Mouse (Mus musculus): ENCODE measurements around the gene Tmem177. TPM values are rescaled to one million over a fixed set of nuclear protein-coding genes. Genes with fewer than 3 reads are reported as not detected.

Tmem177 gene
- 8.4 and 9.3 TPM in 2 replicates for polyA plus RNA-seq (2016; fragmentation: Nextera tagmentation; extraction: Ambion mirVana)

DNA sequence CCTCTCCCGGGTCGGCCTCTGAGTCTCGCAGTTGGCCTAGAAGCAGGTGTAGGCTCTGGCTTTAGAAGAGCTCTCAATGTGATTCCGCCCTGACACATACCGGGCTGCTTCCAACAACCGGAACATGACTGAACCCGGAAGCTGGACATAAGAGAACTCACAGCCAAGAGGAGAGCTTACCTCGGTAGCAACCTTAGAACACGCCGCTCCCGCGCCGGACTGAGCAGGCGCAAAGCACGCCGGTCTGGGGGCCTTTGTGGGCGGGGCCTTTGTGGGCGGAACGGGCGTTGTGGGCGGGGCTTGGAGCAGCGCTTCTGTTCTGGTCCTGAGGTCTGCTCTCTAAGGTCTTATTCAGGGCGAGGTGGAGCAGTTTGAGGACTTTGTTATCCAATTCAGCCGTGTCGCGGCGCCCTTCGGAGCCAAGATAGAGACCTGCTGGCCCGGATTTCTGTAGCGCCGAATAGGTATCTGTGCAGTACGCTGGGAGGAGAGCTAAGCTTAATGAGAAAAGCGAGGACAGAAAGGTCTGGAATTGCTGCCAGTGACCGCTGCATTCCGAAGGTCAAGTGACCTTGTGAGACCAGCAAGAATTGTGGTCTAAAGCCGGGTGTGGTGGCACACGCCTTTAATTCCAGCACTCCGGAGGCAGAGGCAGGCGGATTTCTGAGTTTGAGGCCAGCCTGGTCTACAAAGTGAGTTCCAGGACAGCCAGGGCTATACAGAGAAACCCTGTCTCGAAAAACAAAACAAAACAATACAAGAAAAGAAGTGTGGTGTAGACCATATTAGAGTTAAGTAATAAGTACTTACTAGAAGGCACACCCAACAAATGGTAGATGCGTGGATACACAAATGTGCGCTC lies at the start of gene Tmem177:
Gene Tmem177, minus strand, starts transcription at position 256 of the 862 bp plus-strand sequence.
- peak within 1 kb of the TSS; percentile 66 for H3K4me2 ChIP-seq (replicated peaks)
- 12% methylated on average over 42 of the region's 42 CpGs for WGBS
- H3K4me3 ChIP-seq = peak within 1 kb of the TSS; percentile 54
- peak within 1 kb of the TSS; percentile 40; the same call in 1 of the 2 replicates for H3K27ac ChIP-seq
- peaks cover 14% of the 10 kb centered on the region; the same call in 1 of the 2 replicates for H3K36me3 ChIP-seq
- H3K4me1 ChIP-seq = peaks cover 6% of the 10 kb centered on the region
- ATAC-seq (ENCODE audit: low FRiP score) = peak; percentile 94
- H3K9me3 ChIP-seq (replicated peaks) = no peaks in the 10 kb centered on the region
- H3K9ac ChIP-seq = peak within 1 kb of the TSS; percentile 53
- no peaks in the 10 kb centered on the region for H3K27me3 ChIP-seq

DNA sequence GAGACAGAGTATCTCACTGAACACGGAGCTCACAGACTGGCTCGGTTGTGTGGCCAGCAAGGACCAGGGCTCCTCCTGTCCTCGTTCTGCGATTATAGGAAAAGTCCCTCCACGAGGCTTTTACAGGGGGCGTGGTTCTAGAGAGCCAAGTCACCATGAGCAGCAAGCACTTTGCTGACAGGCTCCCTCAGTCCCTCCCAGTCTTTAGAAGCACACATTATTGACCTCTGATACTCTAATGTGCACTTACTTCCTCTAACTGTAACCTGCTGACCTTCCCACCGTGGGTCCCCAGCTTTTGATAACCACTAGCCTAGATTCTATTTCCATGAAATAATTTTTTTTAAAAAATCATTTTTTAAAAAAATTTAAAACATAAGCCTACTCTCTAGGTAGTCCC lies 46.9 kb upstream of the Tmem177 start:
- Histone ChIP-seq H3K9me3 (replicated peaks) (no peaks in the 10 kb centered on the region), H3K4me1 (no peaks in the 10 kb centered on the region), H3K36me3 (no peaks in the 10 kb centered on the region), H3K9ac (no peak overlapping the region), H3K27ac (no peak overlapping the region), H3K4me2 (replicated peaks) (no peak overlapping the region), H3K27me3 (no peaks in the 10 kb centered on the region), H3K4me3 (no peak overlapping the region)
- 72% methylated on average over 7 of the region's 7 CpGs for WGBS
- ATAC-seq (ENCODE audit: low FRiP score) = no peak

DNA sequence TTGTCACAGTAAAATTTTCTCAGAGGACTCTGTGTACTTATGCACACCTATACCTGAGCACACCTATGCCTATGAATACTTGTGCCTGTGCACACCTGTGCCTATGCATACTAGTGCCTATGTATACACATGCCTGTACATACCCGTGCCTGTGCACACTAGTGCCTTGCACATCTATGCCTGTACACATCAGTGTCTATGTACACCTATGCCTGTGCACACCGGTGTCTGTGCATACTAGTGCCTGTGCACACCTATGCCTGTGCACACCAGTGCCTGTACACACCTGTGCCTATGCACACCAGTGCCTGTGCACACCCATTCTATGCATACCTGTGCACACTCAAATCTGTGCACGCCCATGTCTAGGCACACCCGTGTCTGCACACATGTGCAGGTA lies 46.5 kb upstream of the Tmem177 start:
- H3K9me3 ChIP-seq (replicated peaks) = no peaks in the 10 kb centered on the region
- no peak overlapping the region for H3K27ac ChIP-seq
- no peaks in the 10 kb centered on the region for H3K27me3 ChIP-seq
- peak; percentile 51; the same call in 1 of the 2 replicates for ATAC-seq (ENCODE audit: low FRiP score)
- H3K4me3 ChIP-seq = no peak overlapping the region
- WGBS = 92% methylated on average over 4 of the region's 4 CpGs
- no peaks in the 10 kb centered on the region for H3K36me3 ChIP-seq
- no peak overlapping the region for H3K4me2 ChIP-seq (replicated peaks)
- H3K9ac ChIP-seq = no peak overlapping the region
- H3K4me1 ChIP-seq = no peaks in the 10 kb centered on the region

DNA sequence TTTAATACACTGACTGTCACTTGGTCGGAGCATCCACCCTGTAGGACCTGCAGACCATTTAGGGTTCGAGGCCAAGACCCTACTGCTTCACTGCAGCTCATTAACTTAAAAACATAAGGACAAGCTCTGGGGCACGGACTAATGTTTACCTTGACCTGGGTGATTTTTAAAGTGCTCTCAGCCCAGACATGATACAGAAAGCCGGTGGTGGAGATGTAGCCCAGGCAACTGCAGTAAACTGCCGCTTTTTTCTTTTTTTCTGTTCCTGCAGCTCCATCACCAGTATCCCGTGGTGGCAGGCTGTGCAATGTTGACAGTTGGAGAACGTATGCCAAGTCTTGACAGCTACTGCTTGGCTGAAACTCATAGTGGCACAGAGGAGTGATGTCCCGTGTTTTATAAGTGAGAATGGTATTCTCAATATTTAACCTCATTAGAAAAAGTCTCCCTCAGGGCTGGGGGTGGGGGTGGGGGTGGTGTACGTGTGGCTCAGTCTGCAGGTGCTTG lies 44.8 kb upstream of the Tmem177 start:
- H3K4me2 ChIP-seq (replicated peaks) = no peak overlapping the region
- no peak overlapping the region for H3K27ac ChIP-seq
- H3K4me1 ChIP-seq = no peaks in the 10 kb centered on the region
- H3K9me3 ChIP-seq (replicated peaks) = no peaks in the 10 kb centered on the region
- no peak for ATAC-seq (ENCODE audit: low FRiP score)
- no peaks in the 10 kb centered on the region for H3K27me3 ChIP-seq
- H3K9ac ChIP-seq = no peak overlapping the region
- no peaks in the 10 kb centered on the region for H3K36me3 ChIP-seq
- no peak overlapping the region for H3K4me3 ChIP-seq
- 73% methylated on average over 9 of the region's 9 CpGs for WGBS

DNA sequence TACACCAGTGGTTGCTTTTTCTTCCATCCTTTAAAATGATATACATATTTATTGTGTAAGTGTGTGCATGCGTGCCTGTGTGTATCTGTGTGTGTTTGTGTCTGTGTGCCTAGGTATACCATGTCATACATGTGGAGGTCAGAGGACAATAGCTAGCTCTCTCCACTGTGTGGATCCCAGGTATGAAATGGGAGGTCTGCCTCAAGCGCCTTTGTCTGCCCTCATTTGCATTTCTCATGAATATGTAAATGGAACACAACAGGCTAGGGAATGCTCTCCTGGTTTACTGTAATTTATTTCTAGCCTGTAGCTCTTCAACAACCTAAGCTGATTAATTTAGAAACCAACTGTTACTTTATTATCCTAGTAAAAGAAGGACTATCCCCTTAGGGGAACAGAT lies 41.7 kb upstream of the Tmem177 start:
- H3K4me2 ChIP-seq (replicated peaks) = no peak overlapping the region
- no peaks in the 10 kb centered on the region for H3K9me3 ChIP-seq (replicated peaks)
- 63% methylated on average over 2 of the region's 2 CpGs for WGBS
- no peak overlapping the region for H3K27ac ChIP-seq
- H3K27me3 ChIP-seq = no peaks in the 10 kb centered on the region
- H3K9ac ChIP-seq = no peak overlapping the region
- peak; percentile 55; the same call in 1 of the 2 replicates for ATAC-seq (ENCODE audit: low FRiP score)
- no peak overlapping the region for H3K4me3 ChIP-seq
- no peaks in the 10 kb centered on the region for H3K36me3 ChIP-seq
- no peaks in the 10 kb centered on the region for H3K4me1 ChIP-seq

DNA sequence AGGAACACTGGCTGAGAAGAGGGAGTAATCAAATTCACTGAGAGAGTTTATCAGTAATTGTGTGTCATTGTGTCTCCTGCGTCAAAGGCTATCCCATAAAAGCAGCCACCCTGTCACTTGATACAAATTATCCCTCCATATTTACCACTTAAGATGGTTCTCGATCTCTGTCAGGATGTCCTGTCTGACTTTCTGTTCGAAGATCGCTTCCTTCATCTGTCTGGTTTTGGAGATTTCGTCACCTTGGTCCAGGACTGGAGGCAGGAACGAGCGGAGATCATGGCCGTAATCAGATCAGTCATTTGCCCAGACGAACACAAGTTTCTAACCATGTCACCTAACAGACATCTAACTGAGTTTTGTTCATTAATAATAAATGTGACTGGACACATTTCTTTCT lies 40.4 kb upstream of the Tmem177 start:
- no peak for ATAC-seq (ENCODE audit: low FRiP score)
- Histone ChIP-seq H3K4me2 (replicated peaks) (no peak overlapping the region), H3K4me1 (no peaks in the 10 kb centered on the region), H3K27ac (no peak overlapping the region), H3K36me3 (no peaks in the 10 kb centered on the region), H3K27me3 (no peaks in the 10 kb centered on the region), H3K4me3 (no peak overlapping the region), H3K9me3 (replicated peaks) (no peaks in the 10 kb centered on the region), H3K9ac (no peak overlapping the region)
- 88% methylated on average over 9 of the region's 9 CpGs for WGBS

DNA sequence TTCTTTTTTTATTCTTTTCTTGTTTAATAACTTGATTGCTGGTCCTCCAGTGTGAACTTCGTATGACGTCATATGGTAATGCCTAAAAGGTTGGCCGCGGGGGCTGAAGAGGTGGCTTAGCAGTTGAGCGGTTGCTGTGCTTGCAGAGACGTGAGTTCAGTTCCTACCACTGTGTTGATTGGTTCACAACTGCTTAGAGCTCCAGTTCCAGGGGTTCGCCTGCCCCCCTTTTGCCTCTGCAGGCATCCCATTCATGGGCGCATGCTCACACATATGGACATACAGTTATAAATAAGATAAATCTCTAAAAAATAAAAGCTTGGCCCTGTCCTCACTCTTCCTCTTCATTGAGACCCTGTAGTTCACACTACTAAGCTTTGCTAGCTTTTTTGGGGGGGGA lies 37.1 kb upstream of the Tmem177 start:
- H3K27me3 ChIP-seq = no peaks in the 10 kb centered on the region
- no peaks in the 10 kb centered on the region for H3K4me1 ChIP-seq
- no peaks in the 10 kb centered on the region for H3K9me3 ChIP-seq (replicated peaks)
- H3K27ac ChIP-seq = no peak overlapping the region
- no peak overlapping the region for H3K4me2 ChIP-seq (replicated peaks)
- ATAC-seq (ENCODE audit: low FRiP score) = no peak
- H3K36me3 ChIP-seq = no peaks in the 10 kb centered on the region
- no peak overlapping the region for H3K4me3 ChIP-seq
- WGBS = 93% methylated on average over 8 of the region's 8 CpGs
- no peak overlapping the region for H3K9ac ChIP-seq

DNA sequence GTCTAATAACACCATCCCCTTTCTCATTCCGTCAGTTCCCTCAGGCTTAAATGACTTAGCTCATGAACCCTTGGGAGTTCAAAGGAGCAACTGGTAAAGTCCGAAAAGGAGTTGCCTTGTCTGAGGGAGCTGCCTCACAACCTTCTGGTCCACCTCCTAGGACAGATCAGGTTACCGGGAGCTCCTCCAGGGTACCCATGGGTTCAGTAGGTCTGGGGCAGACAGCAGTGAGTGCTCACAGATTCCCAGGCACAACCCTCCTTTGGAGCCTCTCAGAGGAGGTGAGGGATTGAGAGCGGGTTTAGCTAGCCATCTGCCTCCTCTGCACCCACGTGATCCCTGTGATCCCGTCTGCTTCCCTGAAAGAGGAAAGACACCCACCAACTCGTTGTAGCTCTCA lies 23.9 kb upstream of the Tmem177 start:
- Histone ChIP-seq H3K27me3 (no peaks in the 10 kb centered on the region), H3K9ac (no peak overlapping the region), H3K36me3 (no peaks in the 10 kb centered on the region), H3K4me2 (replicated peaks) (no peak overlapping the region), H3K9me3 (replicated peaks) (no peaks in the 10 kb centered on the region), H3K27ac (no peak overlapping the region), H3K4me3 (no peak overlapping the region), H3K4me1 (no peaks in the 10 kb centered on the region; the same call in 1 of the 2 replicates)
- ATAC-seq (ENCODE audit: low FRiP score) = no peak
- 31% methylated on average over 7 of the region's 7 CpGs for WGBS

DNA sequence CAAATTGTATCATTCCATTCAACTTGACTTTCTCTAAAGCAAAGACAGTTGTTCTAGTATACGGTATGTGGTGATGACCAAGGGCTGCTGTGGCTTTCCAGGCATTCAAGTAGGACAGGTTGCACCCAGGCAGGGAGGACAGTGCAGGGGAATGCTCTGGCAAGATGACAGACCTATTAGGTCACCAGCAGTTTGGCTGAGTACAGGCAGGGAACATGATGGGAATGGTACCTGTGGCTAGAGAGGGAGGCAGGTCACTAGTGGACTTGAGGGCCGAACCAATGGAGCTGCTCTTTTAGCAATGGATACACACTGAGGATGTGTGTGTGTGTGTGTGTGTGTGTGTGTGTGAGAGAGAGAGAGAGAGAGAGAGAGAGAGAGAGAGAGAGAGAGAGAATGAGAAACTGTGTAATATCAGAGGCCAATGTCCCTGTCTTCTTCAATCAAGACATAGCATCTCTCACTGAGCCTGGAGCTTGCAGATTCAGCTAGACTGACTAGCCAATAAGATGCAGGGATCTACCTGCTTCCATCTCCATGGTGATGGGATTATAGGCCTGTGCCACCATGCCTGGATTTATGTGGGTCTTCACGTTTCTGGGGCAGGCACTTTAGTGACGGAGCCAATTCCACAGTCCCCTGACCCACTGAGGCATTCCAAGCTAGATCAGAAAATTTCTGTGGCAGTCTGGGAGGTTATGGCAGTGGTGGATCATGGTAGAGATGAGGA lies 18.6 kb upstream of the Tmem177 start:
- ATAC-seq (ENCODE audit: low FRiP score) = no peak
- H3K4me3 ChIP-seq = no peak overlapping the region
- 87% methylated on average over 4 of the region's 4 CpGs for WGBS

DNA sequence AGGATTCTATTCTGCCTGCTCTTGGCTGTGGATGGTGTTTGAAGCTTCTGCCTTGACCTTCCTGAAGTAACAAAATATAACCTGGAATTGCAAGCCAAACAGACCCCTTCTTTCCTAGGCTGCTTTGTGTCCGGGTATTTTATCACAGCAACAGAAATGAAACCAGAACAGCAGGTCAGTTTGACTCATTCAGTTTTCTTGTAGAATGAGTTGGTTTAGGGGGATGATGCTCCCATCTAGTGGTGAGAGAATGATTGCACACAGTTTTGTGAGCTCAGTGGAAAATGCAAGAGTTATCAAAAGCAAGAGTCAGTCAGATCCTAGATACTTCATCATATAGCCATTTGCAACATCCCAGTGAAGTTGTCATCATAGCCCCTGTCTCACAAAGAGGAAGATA lies 16.7 kb upstream of the Tmem177 start:
- Histone ChIP-seq H3K27me3 (no peaks in the 10 kb centered on the region), H3K9me3 (replicated peaks) (no peaks in the 10 kb centered on the region), H3K4me1 (no peaks in the 10 kb centered on the region), H3K4me2 (replicated peaks) (no peak overlapping the region), H3K36me3 (no peaks in the 10 kb centered on the region), H3K4me3 (no peak overlapping the region), H3K9ac (no peak overlapping the region), H3K27ac (no peak overlapping the region)
- WGBS = 84% methylated on average over 1 of the region's 1 CpGs
- ATAC-seq (ENCODE audit: low FRiP score) = no peak

More for the DNA sequence above, 18.6 kb upstream of the Tmem177 start:
- Histone ChIP-seq H3K4me2 (replicated peaks) (no peak overlapping the region), H3K9ac (no peak overlapping the region), H3K9me3 (replicated peaks) (no peaks in the 10 kb centered on the region), H3K27me3 (no peaks in the 10 kb centered on the region), H3K36me3 (no peaks in the 10 kb centered on the region), H3K27ac (no peak overlapping the region), H3K4me1 (no peaks in the 10 kb centered on the region)

DNA sequence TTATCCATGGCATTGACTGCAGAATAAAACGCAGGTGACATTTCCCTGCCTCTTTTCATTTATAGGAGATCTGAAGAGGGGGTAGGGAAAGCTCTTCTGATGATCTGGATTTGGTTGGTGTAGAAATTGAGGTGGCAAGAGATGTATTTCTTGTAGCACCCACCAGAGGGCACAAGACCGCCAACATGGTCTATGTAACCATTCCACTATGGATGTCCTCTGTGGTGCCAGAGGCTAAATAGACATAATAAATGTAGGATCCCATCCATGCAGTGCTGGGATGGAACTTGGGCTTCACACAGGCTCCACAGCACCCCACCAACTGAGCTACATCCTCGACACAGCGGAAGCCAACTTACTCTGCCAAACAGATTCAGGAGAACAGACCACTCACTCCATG lies 6.3 kb upstream of the Tmem177 start:
- H3K27ac ChIP-seq = no peak overlapping the region
- WGBS = 58% methylated on average over 4 of the region's 4 CpGs

DNA sequence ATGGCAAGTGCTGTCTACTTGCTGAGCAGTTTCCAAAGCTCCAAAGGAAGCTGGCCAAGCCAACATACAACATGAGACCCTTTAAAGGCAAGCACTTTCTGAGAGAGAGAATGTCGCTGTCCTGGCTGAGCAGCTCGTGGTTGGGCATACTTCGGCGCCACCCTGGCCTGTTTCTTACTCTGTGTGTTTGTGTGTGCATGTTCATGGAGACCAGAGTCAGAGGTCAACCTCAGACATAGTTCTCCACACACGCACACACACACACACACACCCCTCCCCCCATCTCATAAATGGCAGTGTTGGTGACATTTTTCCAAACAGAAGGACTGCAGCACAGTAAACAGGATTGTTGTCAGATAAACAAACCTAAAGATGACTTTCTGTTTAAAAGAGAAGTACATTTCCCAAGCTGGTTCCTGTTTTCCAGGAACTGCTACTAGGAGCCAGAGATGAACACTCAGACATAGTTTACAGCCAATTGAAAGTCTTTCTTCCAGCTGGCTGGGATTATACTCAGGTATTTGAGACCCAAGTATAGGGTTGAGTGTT lies 3.9 kb upstream of the Tmem177 start:
- no peak overlapping the region for H3K4me2 ChIP-seq (replicated peaks)
- H3K27ac ChIP-seq = no peak overlapping the region
- no peaks in the 10 kb centered on the region for H3K36me3 ChIP-seq
- no peak overlapping the region for H3K9ac ChIP-seq
- no peak overlapping the region for H3K4me3 ChIP-seq
- H3K9me3 ChIP-seq (replicated peaks) = no peaks in the 10 kb centered on the region
- H3K27me3 ChIP-seq = no peaks in the 10 kb centered on the region
- ATAC-seq (ENCODE audit: low FRiP score) = no peak
- H3K4me1 ChIP-seq = peaks cover 5% of the 10 kb centered on the region
- WGBS = 90% methylated on average over 5 of the region's 5 CpGs

More for the DNA sequence above, 6.3 kb upstream of the Tmem177 start:
- H3K9ac ChIP-seq = no peak overlapping the region
- no peaks in the 10 kb centered on the region for H3K4me1 ChIP-seq
- ATAC-seq (ENCODE audit: low FRiP score) = no peak
- no peak overlapping the region for H3K4me2 ChIP-seq (replicated peaks)
- H3K36me3 ChIP-seq = no peaks in the 10 kb centered on the region
- no peak overlapping the region for H3K4me3 ChIP-seq
- no peaks in the 10 kb centered on the region for H3K27me3 ChIP-seq
- no peaks in the 10 kb centered on the region for H3K9me3 ChIP-seq (replicated peaks)

Measured in hindbrain, embryonic 12.5 days (tissue).